Mouse (Mus musculus) olfactory bulb, adult 2 months (tissue): ENCODE measurements at regions not wholly inside any gene's neighbourhood (a gene's known extent, or its start where the extent isn't known, plus 50 kb on each side); places are given as distances from the start of the nearest gene placed in this dataset.

Experiments
- CTCF ChIP-seq: fragments of 200-500 bp; IDR thresholded peaks from 2 replicates; pipeline ENCODE4 v1.5.1; 2012; ENCODE audit warnings: low read depth, mild to moderate bottlenecking, low read length, moderate library complexity; ENCODE audit not compliant: insufficient read depth
- POLR2A ChIP-seq: fragments of 200-500 bp; IDR thresholded peaks from 2 replicates; pipeline ENCODE4 v1.6.1; 2012; ENCODE audit warnings: mild to moderate bottlenecking, low read depth, low read length, moderate library complexity; ENCODE audit not compliant: insufficient read depth

GRCm38 (mm10) chr12:112395909-112396308 lies 93.3 kb upstream of the A530016L24Rik start:
- TF ChIP-seq POLR2A (no peak), CTCF (no peak)
